10 mouse cellular contexts compared by ENCODE assay signal in the genomic region with DNA sequence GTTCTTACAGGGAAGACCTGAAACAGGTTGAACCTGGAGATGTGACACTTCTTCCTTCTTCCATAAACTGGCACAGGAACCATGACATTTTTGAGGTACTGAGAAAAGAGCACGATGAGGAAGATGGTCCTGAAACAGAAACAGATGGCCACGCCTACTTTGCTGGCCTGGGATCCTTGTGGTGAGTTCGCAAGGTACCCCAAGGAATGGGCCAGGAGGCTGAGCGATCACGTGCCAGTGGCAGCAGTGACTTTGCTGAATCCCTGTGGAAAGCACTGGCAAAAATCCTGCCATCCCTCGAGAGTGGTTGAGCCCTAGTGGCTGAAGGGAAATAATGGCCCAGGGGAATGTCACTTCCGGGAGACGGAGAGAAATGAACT. TPM values are rescaled to one million over a fixed set of nuclear protein-coding genes. Genes with fewer than 3 reads are reported as not detected.
DNase-seq lines count a peak whose midpoint lies in the region; ATAC-seq and TF ChIP-seq lines count a peak whose summit lies in the region.
"Had no signal": no experiment of that assay in that cellular context is flagged by ENCODE, and none has a peak within 500 bp of the region (broad histone marks: within the 10 kb centered on the region; RNA-seq: fewer than 3 reads in every experiment).

No protein-coding gene starts in this region.

- no peak for DNase-seq in lung, adult 2 months
- DNase-seq in forebrain, embryonic 14.5 days (ENCODE audit: low spot score): peak; percentile 2
- DNase-seq in liver, embryonic 13.5 days: no peak
- DNase-seq in adrenal gland, adult 8-10 months: no peak
- no peak for DNase-seq in layer of hippocampus, adult 9-10 months (ENCODE audit: low spot score)
- DNase-seq in right cerebral cortex, postnatal 25 days: no peak
- DNase-seq: cerebellum, postnatal 36 days had no signal

- H3K9ac ChIP-seq in lung, embryonic 16.5 days (ENCODE audit: low read length): no peak overlapping the region
- H3K9ac ChIP-seq in forebrain, embryonic 14.5 days (ENCODE audit: low read length): peak overlapping the region; percentile 41; the same call in 1 of the 2 replicates
- H3K9ac ChIP-seq in liver, embryonic 13.5 days: no peak overlapping the region
- H3K9ac ChIP-seq in stomach, embryonic 15.5 days: no peak overlapping the region

- no peak for TF ChIP-seq POLR2A in lung, adult 2 months (IDR thresholded peaks at IDR 0.05; ENCODE audit: borderline replicate concordance, extremely low read depth, low read depth, low read length)

- H3K4me3 ChIP-seq in lung, embryonic 16.5 days (ENCODE audit: low read length): peak overlapping the region; percentile 20; the same call in 1 of the 2 replicates
- H3K4me3 ChIP-seq in lung, adult 2 months (replicated peaks; ENCODE audit: extremely low read depth, low read depth, low read length): no peak overlapping the region
- no peak overlapping the region for H3K4me3 ChIP-seq in forebrain, embryonic 14.5 days (ENCODE audit: low read depth, low read length)
- 0 out of 2 replicates have a peak overlapping the region, but pooled peaks have one; percentile 11 for H3K4me3 ChIP-seq in liver, embryonic 13.5 days (replicated peaks)
- H3K4me3 ChIP-seq in stomach, embryonic 15.5 days (replicated peaks): no peak overlapping the region

- H3K36me3 ChIP-seq in lung, embryonic 16.5 days (ENCODE audit: control insufficient read depth, insufficient read depth, low read length): no peaks in the 10 kb centered on the region
- H3K36me3 ChIP-seq in forebrain, embryonic 14.5 days (ENCODE audit: control insufficient read depth, insufficient read depth, low read length): no peaks in the 10 kb centered on the region
- H3K36me3 ChIP-seq in liver, embryonic 13.5 days: no peaks in the 10 kb centered on the region
- no peaks in the 10 kb centered on the region for H3K36me3 ChIP-seq in stomach, embryonic 15.5 days

- no peak overlapping the region for H3K27ac ChIP-seq in lung, embryonic 16.5 days (ENCODE audit: low read length)
- no peak overlapping the region for H3K27ac ChIP-seq in forebrain, embryonic 14.5 days (ENCODE audit: low read depth, low read length)
- no peak overlapping the region for H3K27ac ChIP-seq in liver, embryonic 13.5 days
- H3K27ac ChIP-seq in stomach, embryonic 15.5 days: no peak overlapping the region

- peak overlapping the region; percentile 48 for H3K4me2 ChIP-seq in lung, embryonic 16.5 days (ENCODE audit: low read depth, low read length)
- peak overlapping the region; percentile 36; the same call in 1 of the 2 replicates for H3K4me2 ChIP-seq in forebrain, embryonic 14.5 days (ENCODE audit: low read length)
- H3K4me2 ChIP-seq in liver, embryonic 13.5 days: peak overlapping the region; percentile 58
- peak overlapping the region; percentile 29 for H3K4me2 ChIP-seq in stomach, embryonic 15.5 days

- no peak for TF ChIP-seq CTCF in lung, adult 2 months (IDR thresholded peaks at IDR 0.05; ENCODE audit: insufficient read depth, low read length)

- ATAC-seq in lung, embryonic 16.5 days (ENCODE audit: low read depth): no peak
- ATAC-seq in forebrain, embryonic 14.5 days: no peak
- no peak for ATAC-seq in liver, embryonic 13.5 days (ENCODE audit: low read depth)
- no peak for ATAC-seq in stomach, embryonic 15.5 days (ENCODE audit: insufficient read depth, low FRiP score, low read depth)

- H3K4me1 ChIP-seq in lung, embryonic 16.5 days (replicated peaks; ENCODE audit: control insufficient read depth, insufficient read depth, low read length): peaks cover 6% of the 10 kb centered on the region; the same call in 1 of the 2 replicates
- H3K4me1 ChIP-seq in lung, adult 2 months (ENCODE audit: control insufficient read depth, insufficient read depth, low read length): no peaks in the 10 kb centered on the region
- H3K4me1 ChIP-seq in forebrain, embryonic 14.5 days (ENCODE audit: control insufficient read depth, insufficient read depth, low read length): no peaks in the 10 kb centered on the region
- peaks cover 11% of the 10 kb centered on the region for H3K4me1 ChIP-seq in liver, embryonic 13.5 days (replicated peaks)
- no peaks in the 10 kb centered on the region for H3K4me1 ChIP-seq in stomach, embryonic 15.5 days

- no peaks in the 10 kb centered on the region for H3K9me3 ChIP-seq in lung, embryonic 16.5 days (ENCODE audit: control insufficient read depth, low read length)
- no peaks in the 10 kb centered on the region for H3K9me3 ChIP-seq in forebrain, embryonic 14.5 days (replicated peaks; ENCODE audit: control insufficient read depth, low read length)
- H3K9me3 ChIP-seq in liver, embryonic 13.5 days (replicated peaks): no peaks in the 10 kb centered on the region
- H3K9me3 ChIP-seq in stomach, embryonic 15.5 days: no peaks in the 10 kb centered on the region

- no peaks in the 10 kb centered on the region for H3K27me3 ChIP-seq in lung, embryonic 16.5 days (ENCODE audit: control insufficient read depth, insufficient read depth, low read depth, low read length)
- H3K27me3 ChIP-seq in forebrain, embryonic 14.5 days (replicated peaks; ENCODE audit: control insufficient read depth, insufficient read depth, low read length): no peaks in the 10 kb centered on the region
- H3K27me3 ChIP-seq in liver, embryonic 13.5 days: no peaks in the 10 kb centered on the region
- H3K27me3 ChIP-seq in stomach, embryonic 15.5 days (replicated peaks): no peaks in the 10 kb centered on the region

- 31% methylated on average over 8 of the region's 8 CpGs for WGBS in lung, embryonic 16.5 days
- 31% methylated on average over 8 of the region's 8 CpGs for WGBS in lung, adult 2 months
- 46% methylated on average over 8 of the region's 8 CpGs for WGBS in forebrain, embryonic 14.5 days
- 34% methylated on average over 8 of the region's 8 CpGs for WGBS in liver, embryonic 13.5 days (ENCODE audit: insufficient replicate concordance)
- WGBS in stomach, embryonic 15.5 days: 38% methylated on average over 8 of the region's 8 CpGs

RNA-seq across cellular contexts. Expression of a gene that starts 32.4 kb away (rescaled TPM):
- polyA plus RNA-seq in lung, embryonic 16.5 days (2015; fragmentation: Nextera tagmentation; extraction: Ambion mirVana): 0.70 and 0.80 TPM in 2 replicates
- polyA plus RNA-seq in lung, adult 2 months (2012; rRNA removed): 1.2 and 1.4 TPM in 2 replicates
- 0.55 and 0.61 TPM in 2 replicates for polyA plus RNA-seq in forebrain, embryonic 14.5 days (2014; fragmentation: Nextera tagmentation; extraction: Ambion mirVana)
- polyA plus RNA-seq in liver, embryonic 13.5 days (2015; fragmentation: Nextera tagmentation; extraction: Ambion mirVana): 0.14 and 0.17 TPM in 2 replicates
- polyA plus RNA-seq in stomach, embryonic 15.5 days (2015; fragmentation: Nextera tagmentation; extraction: Ambion mirVana): 4.0 and 4.2 TPM in 2 replicates
- under 1 TPM; 0.32 to 0.83 (median 0.54) TPM for total RNA-seq in adrenal gland, adult 8-10 months (2022)

RNA-seq across cellular contexts. Expression of a gene that starts 35.9 kb away (rescaled TPM):
- polyA plus RNA-seq in lung, embryonic 16.5 days (2015; fragmentation: Nextera tagmentation; extraction: Ambion mirVana): 0.24 TPM in 1 of 2 replicates, not detected in the other
- not detected in 2 replicates for polyA plus RNA-seq in lung, adult 2 months (2012; rRNA removed)
- polyA plus RNA-seq in forebrain, embryonic 14.5 days (2014; fragmentation: Nextera tagmentation; extraction: Ambion mirVana): not detected in 2 replicates
- not detected in 2 replicates for polyA plus RNA-seq in liver, embryonic 13.5 days (2015; fragmentation: Nextera tagmentation; extraction: Ambion mirVana)
- polyA plus RNA-seq in stomach, embryonic 15.5 days (2015; fragmentation: Nextera tagmentation; extraction: Ambion mirVana): not detected in 2 replicates
- not detected for total RNA-seq in adrenal gland, adult 8-10 months (2022)
- total RNA-seq: heart, postnatal 25 days had no signal

RNA-seq across cellular contexts. Expression of a gene that starts 45.2 kb away (rescaled TPM):
- polyA plus RNA-seq in lung, embryonic 16.5 days (2015; fragmentation: Nextera tagmentation; extraction: Ambion mirVana): 19.0 and 22.5 TPM in 2 replicates
- polyA plus RNA-seq in lung, adult 2 months (2012; rRNA removed): 25.4 and 30.4 TPM in 2 replicates
- polyA plus RNA-seq in forebrain, embryonic 14.5 days (2014; fragmentation: Nextera tagmentation; extraction: Ambion mirVana): 11.0 and 12.0 TPM in 2 replicates
- 12.3 and 13.8 TPM in 2 replicates for polyA plus RNA-seq in liver, embryonic 13.5 days (2015; fragmentation: Nextera tagmentation; extraction: Ambion mirVana)
- 9.0 and 9.1 TPM in 2 replicates for polyA plus RNA-seq in stomach, embryonic 15.5 days (2015; fragmentation: Nextera tagmentation; extraction: Ambion mirVana)
- total RNA-seq in adrenal gland, adult 8-10 months (2022): 10 to 100 TPM; 11.2 to 24.0 (median 17.3) TPM

Comparison
In these comparisons a context has a peak if more than half of its experiments do, and no peak if none do; other contexts are left out.
1. H3K4me3 ChIP-seq: peak in lung, embryonic 16.5 days (single experiment) and liver, embryonic 13.5 days (single experiment); none in lung, adult 2 months (single experiment), forebrain, embryonic 14.5 days (single experiment) and stomach, embryonic 15.5 days (single experiment).
2. Peak in every context shown above with its lines, with median percentiles within 50 percentile points of each other: H3K4me2 ChIP-seq.